Mouse (Mus musculus): ENCODE measurements around the gene Bik. TPM values are rescaled to one million over a fixed set of nuclear protein-coding genes. Genes with fewer than 3 reads are reported as not detected.
"Not testable (repeated sequence)": the region's sequence is repeated elsewhere in the genome, so short reads cannot be mapped to it uniquely, and the experiment has no call there.

The Bik gene
- polyA plus RNA-seq, 1 experiment from 2014 or later: 1.9 TPM

DNA sequence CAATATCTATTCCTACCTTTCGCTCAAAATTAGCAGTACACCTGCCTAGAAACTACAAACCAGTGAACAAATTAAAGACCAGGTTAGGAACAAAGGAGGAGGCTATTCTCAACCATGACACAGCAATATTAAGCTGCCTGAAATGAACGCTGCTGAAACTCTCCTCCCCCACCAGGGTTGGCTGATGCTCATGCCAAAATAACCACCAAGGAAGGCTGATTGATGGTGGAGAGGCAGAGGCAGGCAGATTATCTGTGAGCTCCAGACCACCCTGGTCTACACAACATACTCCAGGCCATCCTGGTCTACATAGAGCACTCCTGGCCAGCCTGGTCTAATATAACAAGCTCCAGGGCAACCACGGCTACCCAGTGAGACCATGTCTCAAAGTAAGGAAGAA, 31.5 kb upstream of the Bik start:
- Histone ChIP-seq H3K4me2 (replicated peaks) (no peak overlapping the region), H3K36me3 (peaks cover 97% of the 10 kb centered on the region), H3K4me1 (no peaks in the 10 kb centered on the region), H3K27ac (replicated peaks) (no peak overlapping the region), H3K9ac (replicated peaks) (no peak overlapping the region), H3K4me3 (no peak overlapping the region), H3K9me3 (no peaks in the 10 kb centered on the region), H3K27me3 (no peaks in the 10 kb centered on the region)
- ATAC-seq (ENCODE audit: low FRiP score, low read depth): no peak
- WGBS: 92% methylated on average over 3 of the region's 3 CpGs

- no peaks in the 10 kb centered on the region for H3K27me3 ChIP-seq
- no peak overlapping the region for H3K27ac ChIP-seq (replicated peaks)
- no peak overlapping the region for H3K4me3 ChIP-seq
- H3K4me2 ChIP-seq (replicated peaks): no peak overlapping the region
- WGBS: 75% methylated on average over 22 of the region's 22 CpGs
- no peaks in the 10 kb centered on the region for H3K9me3 ChIP-seq
- H3K4me1 ChIP-seq: no peaks in the 10 kb centered on the region
- no peak for ATAC-seq (ENCODE audit: low FRiP score, low read depth)
- H3K9ac ChIP-seq (replicated peaks): no peak overlapping the region
- H3K36me3 ChIP-seq: peaks cover 97% of the 10 kb centered on the region
These were observed 30.8 kb upstream of the Bik start for GRCm38 (mm10) chr15:83495787-83496367.

DNA sequence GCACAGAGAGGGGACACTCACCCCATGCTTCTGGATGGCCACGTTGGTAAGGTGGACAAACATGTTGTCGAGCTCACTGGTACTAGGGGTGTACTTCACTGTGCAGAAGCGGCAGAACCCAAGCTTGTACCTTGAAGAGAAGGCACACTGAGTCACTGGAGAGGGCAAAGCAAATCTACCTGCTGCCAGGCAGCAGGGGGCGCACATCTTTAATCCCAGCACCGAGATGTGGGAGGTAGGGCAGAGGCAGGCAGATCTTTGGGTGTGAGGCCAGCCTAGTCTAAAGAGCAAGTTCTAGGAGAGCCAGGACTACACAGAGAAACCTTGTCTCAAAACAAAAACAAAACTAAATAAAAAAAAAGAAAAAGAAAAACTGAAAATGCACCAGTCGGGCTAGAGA, 29.4 kb upstream of the Bik start:
- Histone ChIP-seq H3K4me1 (no peaks in the 10 kb centered on the region), H3K4me2 (replicated peaks) (no peak overlapping the region), H3K36me3 (peaks cover 96% of the 10 kb centered on the region), H3K4me3 (no peak overlapping the region), H3K9me3 (no peaks in the 10 kb centered on the region), H3K9ac (replicated peaks) (no peak overlapping the region), H3K27ac (replicated peaks) (no peak overlapping the region), H3K27me3 (no peaks in the 10 kb centered on the region)
- no peak for ATAC-seq (ENCODE audit: low FRiP score, low read depth)
- WGBS: 95% methylated on average over 6 of the region's 6 CpGs

DNA sequence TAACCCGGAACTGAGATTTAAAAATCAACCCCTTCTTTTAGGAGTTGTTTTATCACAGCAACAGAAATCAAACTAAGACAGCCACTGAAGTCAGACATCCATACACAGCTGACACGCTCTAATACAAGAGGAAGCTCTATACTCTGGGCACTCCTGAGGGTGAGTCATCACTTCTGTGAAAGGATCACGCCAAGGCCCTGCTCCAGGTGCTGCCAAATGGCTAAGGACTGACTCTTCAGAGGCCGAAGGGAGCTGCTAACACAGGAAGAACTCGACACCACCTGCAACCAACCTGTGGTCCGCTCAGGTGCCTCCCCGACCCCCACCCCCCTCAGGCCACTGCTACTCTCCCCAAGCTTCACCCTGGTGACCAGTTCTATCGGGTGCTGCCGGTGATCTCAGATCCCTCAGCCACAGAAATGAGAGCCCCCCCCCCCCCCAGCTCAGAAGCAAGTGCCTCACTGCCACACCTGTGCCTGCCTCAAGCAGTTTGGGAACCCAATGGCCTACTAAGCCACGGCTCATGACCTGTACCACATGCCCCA, 27.4 kb upstream of the Bik start:
- H3K9ac ChIP-seq (replicated peaks): no peak overlapping the region
- WGBS: 93% methylated on average over 10 of the region's 10 CpGs
- ATAC-seq (ENCODE audit: low FRiP score, low read depth): no peak
- H3K4me1 ChIP-seq: no peaks in the 10 kb centered on the region
- H3K9me3 ChIP-seq: no peaks in the 10 kb centered on the region
- no peak overlapping the region for H3K4me2 ChIP-seq (replicated peaks)
- H3K27me3 ChIP-seq: no peaks in the 10 kb centered on the region
- no peak overlapping the region for H3K4me3 ChIP-seq
- H3K36me3 ChIP-seq: peaks cover 91% of the 10 kb centered on the region
- H3K27ac ChIP-seq (replicated peaks): no peak overlapping the region

DNA sequence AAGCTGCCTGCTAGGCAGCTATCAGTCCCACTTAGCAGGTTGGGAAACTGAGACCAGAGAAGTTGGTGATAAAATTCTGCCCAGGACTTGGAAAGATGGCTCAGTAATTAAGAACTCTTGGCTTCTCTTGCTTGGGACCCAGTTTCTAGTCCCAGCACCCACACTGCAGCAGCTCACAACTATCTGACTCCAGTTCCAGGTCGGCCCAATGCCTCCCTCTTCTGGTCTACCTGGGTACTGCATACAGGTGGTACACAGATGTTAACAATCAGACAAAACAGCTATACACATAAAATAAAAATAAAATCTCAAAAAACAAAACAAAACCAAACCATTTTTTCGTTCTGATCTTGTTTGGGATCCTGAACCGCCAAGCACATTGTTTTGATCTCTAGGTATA, 26.3 kb upstream of the Bik start:
- Histone ChIP-seq H3K4me2 (replicated peaks) (no peak overlapping the region), H3K4me1 (no peaks in the 10 kb centered on the region), H3K27me3 (no peaks in the 10 kb centered on the region), H3K4me3 (no peak overlapping the region), H3K9me3 (no peaks in the 10 kb centered on the region), H3K9ac (replicated peaks) (no peak overlapping the region), H3K27ac (replicated peaks) (no peak overlapping the region), H3K36me3 (peaks cover 89% of the 10 kb centered on the region)
- no peak for ATAC-seq (ENCODE audit: low FRiP score, low read depth)
- WGBS: 69% methylated on average over 3 of the region's 3 CpGs

DNA sequence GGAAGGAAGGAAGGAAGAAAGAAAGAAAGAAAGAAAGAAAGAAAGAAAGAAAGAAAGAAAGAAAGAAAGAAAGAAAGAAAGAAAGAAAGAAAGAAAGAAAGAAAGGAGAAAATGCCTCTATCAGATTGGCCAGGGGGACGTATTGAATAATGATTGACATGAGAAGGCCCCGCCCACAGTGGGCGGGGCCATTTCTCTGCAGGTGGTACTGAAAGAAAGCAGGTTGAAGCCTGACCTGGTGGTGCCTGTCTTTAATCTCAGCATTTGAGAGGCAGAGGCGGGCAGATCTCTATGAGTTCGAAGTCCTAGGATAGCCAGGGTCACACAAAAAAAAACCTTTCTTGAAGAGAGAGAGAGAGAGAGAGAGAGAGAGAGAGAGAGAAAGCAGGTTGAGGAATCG, 25.2 kb upstream of the Bik start:
- not testable (repeated sequence) for H3K4me3 ChIP-seq; ATAC-seq (ENCODE audit: low FRiP score, low read depth); H3K9ac ChIP-seq (replicated peaks); H3K27me3 ChIP-seq; H3K9me3 ChIP-seq; H3K27ac ChIP-seq (replicated peaks); H3K4me1 ChIP-seq; H3K4me2 ChIP-seq (replicated peaks)
- 83% methylated on average over 6 of the region's 6 CpGs for WGBS
- peaks cover 87% of the 10 kb centered on the region for H3K36me3 ChIP-seq

- H3K27me3 ChIP-seq: peaks cover 5% of the 10 kb centered on the region; the same call in 1 of the 2 replicates
- H3K4me1 ChIP-seq: peaks cover 9% of the 10 kb centered on the region
- no peaks in the 10 kb centered on the region for H3K9me3 ChIP-seq
- peak overlapping the region; percentile 85 for H3K27ac ChIP-seq (replicated peaks)
- peak; percentile 88 for ATAC-seq (ENCODE audit: low FRiP score, low read depth)
- peak overlapping the region; percentile 69 for H3K9ac ChIP-seq (replicated peaks)
- peak overlapping the region; percentile 67 for H3K4me3 ChIP-seq
- peak overlapping the region; percentile 76 for H3K4me2 ChIP-seq (replicated peaks)
- peaks cover 10% of the 10 kb centered on the region; the same call in 1 of the 2 replicates for H3K36me3 ChIP-seq
- 24% methylated on average over 17 of the region's 17 CpGs for WGBS
These were observed 16.5 kb upstream of the Bik start for GRCm38 (mm10) chr15:83509950-83510804.

DNA sequence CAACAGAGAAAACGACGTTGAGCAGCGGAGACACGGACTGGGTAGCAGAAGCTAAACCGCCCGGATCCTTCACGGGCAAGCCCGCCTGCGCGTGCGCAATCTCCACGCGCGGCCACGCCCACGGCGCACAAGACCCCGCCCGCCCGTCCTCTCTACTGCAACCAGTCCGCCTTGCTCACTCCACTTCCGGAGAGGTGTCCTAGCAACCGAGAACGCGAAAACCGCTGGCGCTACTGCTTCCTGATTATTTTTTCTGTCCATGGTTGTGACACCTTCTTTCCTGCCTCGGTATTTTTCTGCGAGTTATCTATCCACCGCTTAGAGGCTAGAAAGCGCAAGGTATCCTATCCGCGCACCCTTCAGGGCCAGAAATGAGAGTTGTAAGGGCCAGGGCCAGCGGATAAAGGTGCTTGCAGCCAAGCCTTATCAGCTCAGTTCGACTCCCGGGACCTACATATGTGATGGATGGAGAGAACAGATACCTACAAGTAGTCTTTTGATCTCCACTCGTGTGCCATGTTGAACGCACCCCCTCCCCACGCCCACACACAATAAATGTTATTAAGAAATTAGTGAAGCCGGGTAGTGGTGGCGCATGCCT, 15.8 kb upstream of the Bik start, which contains the start of gene Ttll1:
Ttll1 (minus strand) TSS at position 89 of the 601 bp plus-strand sequence.
- no peaks in the 10 kb centered on the region for H3K9me3 ChIP-seq
- peaks cover 5% of the 10 kb centered on the region; the same call in 1 of the 2 replicates for H3K27me3 ChIP-seq
- peaks cover 9% of the 10 kb centered on the region for H3K4me1 ChIP-seq
- peak within 1 kb of the TSS; percentile 69 for H3K9ac ChIP-seq (replicated peaks)
- peak; percentile 90 for ATAC-seq (ENCODE audit: low FRiP score, low read depth)
- H3K4me3 ChIP-seq: peak within 1 kb of the TSS; percentile 67
- H3K27ac ChIP-seq (replicated peaks): peak within 1 kb of the TSS; percentile 85
- 14% methylated on average over 41 of the region's 41 CpGs for WGBS
- H3K4me2 ChIP-seq (replicated peaks): peak within 1 kb of the TSS; percentile 76
- 0 out of 2 replicates have a peak, but pooled peaks cover 4% of the 10 kb centered on the region for H3K36me3 ChIP-seq

- no peak overlapping the region for H3K4me3 ChIP-seq
- no peak overlapping the region for H3K27ac ChIP-seq (replicated peaks)
- H3K9me3 ChIP-seq: no peaks in the 10 kb centered on the region
- ATAC-seq (ENCODE audit: low FRiP score, low read depth): no peak
- no peak overlapping the region for H3K4me2 ChIP-seq (replicated peaks)
- 77% methylated on average over 13 of the region's 13 CpGs for WGBS
- no peaks in the 10 kb centered on the region for H3K36me3 ChIP-seq
- H3K4me1 ChIP-seq: peaks cover 9% of the 10 kb centered on the region
- peaks cover 5% of the 10 kb centered on the region; the same call in 1 of the 2 replicates for H3K27me3 ChIP-seq
- no peak overlapping the region for H3K9ac ChIP-seq (replicated peaks)
These were observed 14.0 kb upstream of the Bik start for GRCm38 (mm10) chr15:83512489-83513281.

DNA sequence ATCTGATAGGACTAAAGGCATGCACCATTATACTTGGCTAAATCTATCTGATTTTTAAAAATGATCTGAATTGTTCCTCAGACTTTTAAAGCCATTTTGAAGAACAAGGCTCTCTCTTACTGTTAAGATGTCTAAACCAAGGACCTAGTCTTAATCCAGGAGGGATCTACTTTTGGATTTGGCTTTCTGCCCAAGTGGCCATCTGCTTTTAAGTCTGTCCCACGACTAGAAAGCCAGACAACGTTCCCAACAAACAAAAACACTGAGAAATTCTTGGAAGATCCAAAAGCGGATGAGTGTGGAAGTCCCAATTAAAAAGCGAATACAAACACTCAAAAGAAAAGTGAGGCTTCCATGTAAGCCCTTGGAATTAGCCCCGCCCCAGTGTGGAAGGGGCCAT, 11.6 kb upstream of the Bik start:
- no peak overlapping the region for H3K4me2 ChIP-seq (replicated peaks)
- no peak overlapping the region for H3K4me3 ChIP-seq
- no peak overlapping the region for H3K9ac ChIP-seq (replicated peaks)
- ATAC-seq (ENCODE audit: low FRiP score, low read depth): no peak
- no peaks in the 10 kb centered on the region for H3K36me3 ChIP-seq
- no peaks in the 10 kb centered on the region for H3K9me3 ChIP-seq
- WGBS: 68% methylated on average over 5 of the region's 5 CpGs
- H3K27me3 ChIP-seq: peaks cover 5% of the 10 kb centered on the region; the same call in 1 of the 2 replicates
- no peak overlapping the region for H3K27ac ChIP-seq (replicated peaks)
- H3K4me1 ChIP-seq: peaks cover 2% of the 10 kb centered on the region; the same call in 1 of the 2 replicates
